Mouse (Mus musculus) midbrain, embryonic 10.5 days (tissue): ENCODE results near the gene Ptgir. TPM values are rescaled to one million over a fixed set of nuclear protein-coding genes. Genes with fewer than 3 reads are reported as not detected.

ENCODE experiments used
- DNase-seq: peaks from one replicate; pipeline ENCODE4 v3.0.0-alpha.2; 2017; ENCODE audit warnings: low spot score
- H3K27ac ChIP-seq: fragments of 300-500 bp; sonication (generic); replicated peaks from 2 replicates; pipeline ENCODE4 v1.5.1; 2016; ENCODE audit warnings: mild to moderate bottlenecking
- H3K27me3 ChIP-seq: fragments of 300-500 bp; sonication (generic); 2 replicates; pipeline ENCODE4 v1.6.1; 2016; ENCODE audit warnings: low read depth, mild to moderate bottlenecking; ENCODE audit not compliant: poor library complexity, severe bottlenecking
- H3K36me3 ChIP-seq: fragments of 300-500 bp; sonication (generic); 2 replicates; pipeline ENCODE4 v1.6.1; 2016; ENCODE audit warnings: mild to moderate bottlenecking, moderate library complexity
- H3K4me1 ChIP-seq: fragments of 300-500 bp; sonication (generic); 2 replicates; pipeline ENCODE4 v1.6.1; 2016
- H3K4me3 ChIP-seq: fragments of 300-500 bp; sonication (generic); 2 replicates; pipeline ENCODE4 v1.5.1; 2016; ENCODE audit warnings: mild to moderate bottlenecking, moderate library complexity
- H3K9me3 ChIP-seq: fragments of 300-500 bp; sonication (generic); replicated peaks from 2 replicates; pipeline ENCODE4 v1.6.1; 2016; ENCODE audit warnings: mild to moderate bottlenecking
- WGBS: fragments of 180-500 bp; shearing (Covaris S2); methylation state at CpG from one replicate; pipeline ENCODE4 v1.1.7; 2016; 5-methylcytosine and 5-hydroxymethylcytosine counted together
- polyA plus RNA-seq: library from polyadenylated mRNA; unstranded; fragments of >200 nt; fragmentation: Nextera tagmentation; extraction: Ambion mirVana; gene quantifications from 2 replicates; pipeline ENCODE4 v1.2.1, GENCODE M21; 2016

Ptgir gene
- polyA plus RNA-seq, 1 experiment from 2014 or later: 0.17 TPM

- Histone ChIP-seq H3K27me3 (peaks cover 57% of the 10 kb centered on the region), H3K27ac (no peak overlapping the region), H3K36me3 (no peaks in the 10 kb centered on the region), H3K4me1 (peaks cover 51% of the 10 kb centered on the region), H3K4me3 (peak overlapping the region; percentile 45), H3K9me3 (0 out of 2 replicates have a peak, but pooled peaks cover 4% of the 10 kb centered on the region)
- DNase-seq: no peak
- 9% methylated on average over 5 of the region's 6 CpGs for WGBS
Observed at GRCm38 (mm10) chr7:16893612-16894011, 12.7 kb upstream of the Ptgir start.

DNA sequence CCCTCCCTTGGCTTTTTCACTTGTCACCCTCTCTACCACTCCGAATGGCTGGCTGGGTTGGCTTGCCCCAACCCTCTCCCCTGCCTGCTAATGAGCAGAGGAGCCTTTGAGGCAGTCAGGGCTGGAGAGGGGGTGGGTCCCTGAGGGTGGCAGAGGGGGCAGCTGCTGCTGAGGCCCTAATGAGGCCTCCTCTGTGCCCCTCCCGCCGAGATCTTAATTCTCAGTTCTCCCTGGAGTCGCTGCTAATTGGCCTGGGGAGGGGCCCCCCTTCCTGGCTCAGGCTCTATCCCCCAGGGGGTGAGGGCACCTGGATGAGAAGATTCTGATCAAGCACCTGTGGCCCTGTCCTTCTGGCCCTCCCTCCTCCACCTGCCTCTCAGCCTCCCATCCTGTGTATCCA is 12.0 kb upstream of the Ptgir start:
- 1% methylated on average over 4 of the region's 4 CpGs for WGBS
- Histone ChIP-seq H3K27me3 (peaks cover 51% of the 10 kb centered on the region), H3K4me3 (peak overlapping the region; percentile 45), H3K4me1 (peaks cover 51% of the 10 kb centered on the region), H3K9me3 (0 out of 2 replicates have a peak, but pooled peaks cover 4% of the 10 kb centered on the region), H3K36me3 (no peaks in the 10 kb centered on the region), H3K27ac (0 out of 2 replicates have a peak overlapping the region, but pooled peaks have one; percentile 14)
- DNase-seq: no peak

DNA sequence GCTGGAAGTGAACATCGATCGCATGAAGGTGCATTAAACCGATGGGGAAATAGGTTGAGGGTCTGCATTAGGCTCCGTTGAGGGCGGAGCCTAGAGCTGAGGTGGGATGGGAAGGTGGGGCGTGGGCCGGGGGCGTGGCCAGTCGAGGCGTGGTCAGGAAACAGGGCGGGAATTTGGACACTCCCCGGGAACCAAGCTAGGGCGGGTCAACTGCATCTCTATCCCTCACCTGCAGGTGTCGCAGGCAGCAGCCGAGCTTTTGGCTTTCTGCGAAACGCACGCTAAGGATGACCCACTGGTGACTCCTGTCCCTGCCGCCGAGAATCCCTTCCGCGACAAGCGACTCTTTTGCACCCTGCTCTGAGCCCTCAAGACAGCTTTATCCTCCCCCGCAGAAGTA is 11.3 kb upstream of the Ptgir start:
- peaks cover 54% of the 10 kb centered on the region for H3K4me1 ChIP-seq
- peak; percentile 83 for DNase-seq
- peak overlapping the region; percentile 45 for H3K4me3 ChIP-seq
- H3K27ac ChIP-seq: no peak overlapping the region
- peaks cover 51% of the 10 kb centered on the region for H3K27me3 ChIP-seq
- H3K9me3 ChIP-seq: no peaks in the 10 kb centered on the region
- under 1% methylated on average over 24 of the region's 24 CpGs for WGBS
- H3K36me3 ChIP-seq: no peaks in the 10 kb centered on the region

DNA sequence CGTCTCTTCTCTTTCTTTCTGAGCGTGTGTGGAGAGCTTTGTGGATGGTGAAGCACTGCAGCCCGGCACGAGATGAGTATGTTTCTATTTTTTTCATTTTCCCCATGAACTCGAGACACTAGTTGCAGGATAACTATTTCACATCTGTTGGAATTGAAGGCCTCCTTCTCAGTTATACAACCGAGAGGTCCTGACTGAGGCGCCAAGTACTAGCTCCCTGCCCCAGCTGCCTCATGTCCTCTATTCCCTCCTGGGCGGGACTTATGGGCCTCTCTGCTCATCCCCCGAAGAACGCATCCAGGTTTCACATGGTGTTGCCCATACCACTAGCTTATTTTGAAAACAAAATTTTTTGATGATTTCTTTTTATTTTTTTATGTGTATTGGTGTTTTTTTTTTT is 10.8 kb upstream of the Ptgir start:
- no peak for DNase-seq
- WGBS: 33% methylated on average over 10 of the region's 10 CpGs
- Histone ChIP-seq H3K27ac (no peak overlapping the region), H3K9me3 (no peaks in the 10 kb centered on the region), H3K27me3 (peaks cover 47% of the 10 kb centered on the region), H3K4me3 (peak overlapping the region; percentile 45), H3K4me1 (peaks cover 57% of the 10 kb centered on the region), H3K36me3 (no peaks in the 10 kb centered on the region)

DNA sequence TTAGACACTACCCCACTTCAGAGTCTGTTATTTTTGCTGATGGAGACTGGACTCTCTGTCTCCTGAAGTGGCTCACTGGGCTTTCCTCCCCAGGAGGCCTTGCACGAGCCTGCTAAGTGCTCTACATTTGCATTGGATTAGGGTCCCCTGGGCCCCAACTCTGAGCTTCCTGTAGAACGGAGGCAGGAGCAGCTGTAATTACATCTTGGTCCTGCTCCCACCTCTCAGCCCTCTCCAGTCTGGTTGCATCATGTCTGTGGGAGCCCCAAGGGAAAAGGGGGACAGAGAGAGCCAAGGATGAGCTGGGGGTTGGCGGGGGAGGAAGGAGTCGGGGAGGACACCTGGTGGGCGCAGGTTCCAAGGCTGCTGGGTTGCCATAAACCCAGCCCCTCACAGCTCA is 5.8 kb upstream of the Ptgir start:
- Histone ChIP-seq H3K4me3 (no peak overlapping the region; the same call in 1 of the 2 replicates), H3K9me3 (no peaks in the 10 kb centered on the region), H3K27me3 (peaks cover 8% of the 10 kb centered on the region), H3K4me1 (peaks cover 18% of the 10 kb centered on the region), H3K27ac (peak overlapping the region; percentile 30), H3K36me3 (no peaks in the 10 kb centered on the region)
- WGBS: 17% methylated on average over 5 of the region's 5 CpGs
- no peak for DNase-seq

- Histone ChIP-seq H3K36me3 (no peaks in the 10 kb centered on the region), H3K4me3 (no peak overlapping the region), H3K27me3 (peaks cover 8% of the 10 kb centered on the region), H3K9me3 (no peaks in the 10 kb centered on the region), H3K4me1 (peaks cover 35% of the 10 kb centered on the region), H3K27ac (no peak overlapping the region)
- 74% methylated on average over 2 of the region's 2 CpGs for WGBS
- DNase-seq: no peak
Observed at GRCm38 (mm10) chr7:16903439-16903955, 2.8 kb upstream of the Ptgir start.

DNA sequence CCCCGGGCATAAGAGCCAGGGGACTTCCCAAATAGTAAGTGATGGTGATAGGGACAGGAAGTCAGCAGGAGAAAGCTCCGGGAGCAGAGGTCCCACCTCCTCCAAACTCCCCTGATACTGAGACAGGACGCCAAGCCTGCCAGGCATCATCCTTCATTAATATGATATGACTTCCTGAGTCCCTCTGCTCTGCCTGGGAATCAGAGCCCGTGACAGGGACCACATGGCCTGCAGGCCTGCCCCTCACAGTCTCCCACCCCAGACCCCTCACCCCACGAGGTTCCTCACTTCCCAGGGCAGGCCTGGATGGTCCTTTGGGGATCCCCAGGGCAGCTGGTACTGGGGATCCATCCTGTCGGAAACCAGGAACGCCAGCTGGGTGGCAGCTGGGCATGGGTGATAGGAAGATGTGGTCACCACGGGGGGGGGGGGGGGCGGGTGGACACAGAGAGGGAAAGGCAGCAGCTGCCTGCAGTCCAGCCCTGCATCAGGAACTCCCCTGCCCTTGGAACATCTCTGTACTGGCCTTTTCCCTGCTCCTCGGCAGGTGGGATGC is 2.1 kb upstream of the Ptgir start:
- 70% methylated on average over 9 of the region's 10 CpGs for WGBS
- H3K27me3 ChIP-seq: peaks cover 8% of the 10 kb centered on the region
- no peaks in the 10 kb centered on the region for H3K9me3 ChIP-seq
- no peaks in the 10 kb centered on the region for H3K36me3 ChIP-seq
- H3K27ac ChIP-seq: no peak overlapping the region
- peaks cover 39% of the 10 kb centered on the region for H3K4me1 ChIP-seq
- no peak overlapping the region for H3K4me3 ChIP-seq
- no peak for DNase-seq

DNA sequence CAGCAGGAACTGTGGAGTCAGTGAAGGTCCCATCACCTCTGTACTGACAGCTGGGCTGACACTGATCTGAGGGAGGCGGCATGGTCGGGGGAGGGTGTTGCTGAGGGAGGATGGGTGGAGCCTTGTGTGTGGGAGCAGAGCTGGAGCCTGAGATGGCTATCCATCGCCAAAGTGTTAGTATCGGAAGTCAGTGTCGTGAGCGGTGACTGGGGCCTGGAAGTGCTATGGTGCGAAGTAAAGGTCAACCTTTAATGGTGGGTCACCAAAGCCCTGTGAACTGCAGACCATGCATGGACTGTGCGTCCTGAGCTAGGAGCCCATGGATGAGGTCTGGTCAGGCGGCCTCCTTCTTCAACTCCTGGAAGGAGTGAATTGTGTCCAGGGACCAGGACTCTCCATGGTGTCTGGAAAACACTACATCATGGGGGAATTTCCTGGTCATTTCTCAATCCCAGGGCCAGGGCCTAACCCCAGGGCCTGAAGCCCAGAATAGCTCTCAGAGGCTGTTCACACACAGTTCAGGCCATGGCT is 734 bp upstream of the Ptgir start:
- Histone ChIP-seq H3K4me1 (peaks cover 30% of the 10 kb centered on the region), H3K27ac (peak overlapping the region; percentile 19; the same call in 1 of the 2 replicates), H3K4me3 (no peak overlapping the region), H3K36me3 (no peaks in the 10 kb centered on the region), H3K27me3 (no peaks in the 10 kb centered on the region; the same call in none of the 2 replicates), H3K9me3 (no peaks in the 10 kb centered on the region)
- WGBS: 53% methylated on average over 9 of the region's 9 CpGs
- no peak for DNase-seq

DNA sequence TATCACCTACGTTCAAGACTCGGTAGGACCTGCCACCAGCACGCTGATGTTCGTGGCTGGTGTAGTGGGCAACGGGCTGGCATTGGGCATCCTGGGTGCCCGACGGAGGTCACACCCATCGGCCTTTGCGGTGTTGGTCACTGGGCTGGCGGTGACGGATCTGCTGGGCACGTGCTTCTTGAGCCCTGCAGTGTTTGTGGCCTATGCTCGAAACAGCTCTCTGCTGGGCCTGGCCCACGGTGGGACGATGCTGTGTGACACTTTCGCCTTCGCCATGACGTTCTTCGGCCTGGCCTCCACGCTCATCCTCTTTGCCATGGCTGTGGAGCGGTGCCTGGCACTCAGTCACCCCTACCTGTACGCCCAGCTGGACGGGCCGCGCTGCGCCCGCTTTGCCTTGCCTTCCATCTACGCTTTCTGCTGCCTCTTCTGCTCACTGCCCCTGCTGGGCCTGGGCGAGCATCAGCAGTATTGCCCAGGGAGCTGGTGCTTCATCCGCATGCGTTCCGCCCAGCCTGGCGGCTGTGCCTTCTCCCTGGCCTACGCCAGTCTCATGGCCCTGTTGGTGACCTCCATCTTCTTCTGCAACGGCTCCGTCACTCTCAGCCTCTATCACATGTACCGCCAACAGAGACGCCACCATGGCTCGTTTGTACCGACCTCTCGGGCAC is 734 bp downstream of the Ptgir start:
- 92% methylated on average over 41 of the region's 41 CpGs for WGBS

DNA sequence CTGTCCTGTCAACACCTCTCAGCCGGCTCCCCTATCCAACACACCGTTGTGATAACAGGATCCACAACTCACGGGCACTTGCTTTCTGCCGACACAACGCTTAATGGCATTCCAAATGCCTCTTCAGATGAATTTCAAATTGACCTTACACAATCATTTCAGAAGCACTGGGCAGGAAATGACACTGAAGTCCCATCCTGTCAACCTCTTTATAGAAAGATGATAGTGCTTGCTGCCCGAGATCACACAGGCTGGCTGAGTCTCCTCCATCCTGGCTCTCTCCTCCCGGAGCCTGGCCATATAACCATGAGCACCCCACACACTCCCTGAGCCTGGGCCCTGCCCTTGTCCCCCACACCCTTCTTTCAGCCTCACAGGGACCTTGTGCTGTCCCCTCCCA is 1.6 kb downstream of the Ptgir start:
- Histone ChIP-seq H3K27ac (0 out of 2 replicates have a peak overlapping the region, but pooled peaks have one; percentile 19), H3K9me3 (no peaks in the 10 kb centered on the region), H3K4me1 (peaks cover 26% of the 10 kb centered on the region), H3K4me3 (no peak overlapping the region), H3K36me3 (no peaks in the 10 kb centered on the region), H3K27me3 (no peaks in the 10 kb centered on the region; the same call in 1 of the 2 replicates)
- no peak for DNase-seq
- WGBS: 83% methylated on average over 7 of the region's 7 CpGs

More for the DNA sequence above, 734 bp downstream of the Ptgir start:
- Histone ChIP-seq H3K4me1 (peaks cover 26% of the 10 kb centered on the region), H3K9me3 (no peaks in the 10 kb centered on the region), H3K36me3 (no peaks in the 10 kb centered on the region), H3K4me3 (no peak overlapping the region), H3K27me3 (no peaks in the 10 kb centered on the region; the same call in 1 of the 2 replicates), H3K27ac (0 out of 2 replicates have a peak overlapping the region, but pooled peaks have one; percentile 19)
- DNase-seq: no peak

GRCm38 (mm10) chr7:16908367-16908766 is 2.1 kb downstream of the Ptgir start:
- no peak for DNase-seq
- Histone ChIP-seq H3K9me3 (no peaks in the 10 kb centered on the region), H3K36me3 (no peaks in the 10 kb centered on the region), H3K27ac (0 out of 2 replicates have a peak overlapping the region, but pooled peaks have one; percentile 19), H3K4me3 (no peak overlapping the region), H3K4me1 (peaks cover 26% of the 10 kb centered on the region), H3K27me3 (no peaks in the 10 kb centered on the region; the same call in 1 of the 2 replicates)
- WGBS: 60% methylated on average over 11 of the region's 11 CpGs

- Histone ChIP-seq H3K4me1 (peaks cover 26% of the 10 kb centered on the region), H3K4me3 (no peak overlapping the region), H3K27me3 (no peaks in the 10 kb centered on the region), H3K36me3 (peaks cover under 1% of the 10 kb centered on the region; the same call in 1 of the 2 replicates), H3K9me3 (no peaks in the 10 kb centered on the region), H3K27ac (0 out of 2 replicates have a peak overlapping the region, but pooled peaks have one; percentile 19)
- 68% methylated on average over 11 of the region's 11 CpGs for WGBS
- no peak for DNase-seq
Observed at GRCm38 (mm10) chr7:16908859-16909258, 2.6 kb downstream of the Ptgir start.

DNA sequence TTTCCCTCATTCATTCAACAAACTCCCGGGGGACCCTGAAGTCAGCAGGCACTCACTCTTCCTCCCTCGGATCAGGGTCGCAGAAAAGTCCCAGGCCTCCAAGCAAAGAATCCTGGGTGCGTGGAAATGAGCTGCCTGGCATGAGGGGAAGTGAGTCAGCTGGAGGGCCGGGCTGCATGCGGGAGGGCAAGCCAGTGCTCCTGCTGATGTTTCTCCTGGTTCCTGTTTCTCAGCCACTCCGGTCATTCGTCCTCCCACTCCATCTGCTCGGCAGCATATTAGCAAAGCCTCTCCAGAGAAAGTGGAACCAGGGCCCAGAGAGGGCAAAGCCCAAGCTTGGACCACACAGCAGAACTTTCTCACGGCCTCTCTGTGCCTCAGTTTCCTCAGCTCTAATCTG is 3.6 kb downstream of the Ptgir start:
- Histone ChIP-seq H3K9me3 (no peaks in the 10 kb centered on the region), H3K36me3 (peaks cover 11% of the 10 kb centered on the region), H3K27ac (no peak overlapping the region), H3K4me3 (no peak overlapping the region), H3K4me1 (peaks cover 26% of the 10 kb centered on the region), H3K27me3 (no peaks in the 10 kb centered on the region)
- no peak for DNase-seq
- WGBS: 64% methylated on average over 10 of the region's 10 CpGs
